Mouse (Mus musculus): ENCODE data around the gene Dhx58. TPM values are rescaled to one million over a fixed set of nuclear protein-coding genes. Genes with fewer than 3 reads are reported as not detected.
A peak's percentile ranks its signal among the peaks of the same experiment; 100 is the strongest.

The Dhx58 gene
- polyA plus RNA-seq, 1 experiment: 15.1 TPM

GRCm38 (mm10) chr11:100718866-100719265 lies 14.8 kb upstream of the Dhx58 start:
- no peak overlapping the region for H3K27ac ChIP-seq (ENCODE audit: insufficient read depth, low read length)

DNA sequence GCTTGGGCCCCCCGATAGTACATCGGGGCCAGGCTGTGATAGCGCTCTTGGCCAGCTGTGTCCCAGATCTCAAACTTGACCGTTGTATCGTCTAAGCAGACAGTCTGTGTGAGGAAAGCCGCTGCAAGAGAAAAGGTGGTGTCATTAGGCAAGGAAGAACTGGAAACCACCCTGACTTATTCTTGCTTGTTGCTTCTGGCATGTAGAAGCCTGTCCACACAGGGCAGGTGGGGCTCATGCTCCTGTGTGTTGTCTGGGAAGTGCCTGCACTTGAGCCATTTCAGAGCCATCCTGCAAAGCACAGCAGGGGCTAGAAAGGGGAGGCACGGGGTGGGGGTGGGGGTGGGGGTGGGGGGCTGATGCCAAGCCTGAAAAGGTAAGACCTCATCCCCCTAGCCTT lies 14.4 kb upstream of the Dhx58 start:
- Histone ChIP-seq H3K27ac (ENCODE audit: insufficient read depth, low read length) (no peak overlapping the region), H3K4me3 (ENCODE audit: extremely low read depth, insufficient read depth, insufficient read length) (no peak overlapping the region), H3K4me1 (ENCODE audit: control insufficient read depth, insufficient read depth, insufficient read length) (peaks cover 28% of the 10 kb centered on the region), H3K27me3 (ENCODE audit: control insufficient read depth, insufficient read depth, low read length) (no peaks in the 10 kb centered on the region), H3K36me3 (ENCODE audit: control insufficient read depth, insufficient read depth, low read length) (peaks cover 39% of the 10 kb centered on the region)
- TF ChIP-seq CTCF (IDR thresholded peaks at IDR 0.05; ENCODE audit: extremely low read depth, insufficient read depth, insufficient read length, insufficient replicate concordance): no peak
- TF ChIP-seq POLR2A (IDR thresholded peaks at IDR 0.05; ENCODE audit: low read depth, low read length): no peak
- no peak for DNase-seq (ENCODE audit: low read depth in 1 of 2, low spot score in 2 of 2)
- WGBS: 94% methylated on average over 7 of the region's 7 CpGs

More at GRCm38 (mm10) chr11:100718866-100719265, 14.8 kb upstream of the Dhx58 start:
- 86% methylated on average over 4 of the region's 4 CpGs for WGBS
- Histone ChIP-seq H3K4me1 (ENCODE audit: control insufficient read depth, insufficient read depth, insufficient read length) (peaks cover 25% of the 10 kb centered on the region), H3K27me3 (ENCODE audit: control insufficient read depth, insufficient read depth, low read length) (no peaks in the 10 kb centered on the region), H3K36me3 (ENCODE audit: control insufficient read depth, insufficient read depth, low read length) (peaks cover 39% of the 10 kb centered on the region), H3K4me3 (ENCODE audit: extremely low read depth, insufficient read depth, insufficient read length) (no peak overlapping the region)
- no peak for DNase-seq (ENCODE audit: low read depth in 1 of 2, low spot score in 2 of 2)
- TF ChIP-seq POLR2A (IDR thresholded peaks at IDR 0.05; ENCODE audit: low read depth, low read length) (no peak), CTCF (IDR thresholded peaks at IDR 0.05; ENCODE audit: extremely low read depth, insufficient read depth, insufficient read length, insufficient replicate concordance) (no peak)

GRCm38 (mm10) chr11:100716649-100717048 lies 12.6 kb upstream of the Dhx58 start:
- no peak for TF ChIP-seq CTCF (IDR thresholded peaks at IDR 0.05; ENCODE audit: extremely low read depth, insufficient read depth, insufficient read length, insufficient replicate concordance)
- no peak for TF ChIP-seq POLR2A (IDR thresholded peaks at IDR 0.05; ENCODE audit: low read depth, low read length)
- peaks cover 39% of the 10 kb centered on the region for H3K36me3 ChIP-seq (ENCODE audit: control insufficient read depth, insufficient read depth, low read length)
- 92% methylated on average over 3 of the region's 3 CpGs for WGBS

GRCm38 (mm10) chr11:100714948-100715347 lies 10.9 kb upstream of the Dhx58 start:
- Histone ChIP-seq H3K27me3 (ENCODE audit: control insufficient read depth, insufficient read depth, low read length) (no peaks in the 10 kb centered on the region), H3K27ac (ENCODE audit: insufficient read depth, low read length) (no peak overlapping the region), H3K4me1 (ENCODE audit: control insufficient read depth, insufficient read depth, insufficient read length) (peaks cover 28% of the 10 kb centered on the region), H3K36me3 (ENCODE audit: control insufficient read depth, insufficient read depth, low read length) (peaks cover 44% of the 10 kb centered on the region), H3K4me3 (ENCODE audit: extremely low read depth, insufficient read depth, insufficient read length) (no peak overlapping the region)
- DNase-seq (ENCODE audit: low read depth in 1 of 2, low spot score in 2 of 2): no peak
- no peak for TF ChIP-seq CTCF (IDR thresholded peaks at IDR 0.05; ENCODE audit: extremely low read depth, insufficient read depth, insufficient read length, insufficient replicate concordance)
- no peak for TF ChIP-seq POLR2A (IDR thresholded peaks at IDR 0.05; ENCODE audit: low read depth, low read length)
- 97% methylated on average over 6 of the region's 6 CpGs for WGBS

More at GRCm38 (mm10) chr11:100716649-100717048, 12.6 kb upstream of the Dhx58 start:
- no peak for DNase-seq (ENCODE audit: low read depth in 1 of 2, low spot score in 2 of 2)
- Histone ChIP-seq H3K27me3 (ENCODE audit: control insufficient read depth, insufficient read depth, low read length) (no peaks in the 10 kb centered on the region), H3K27ac (ENCODE audit: insufficient read depth, low read length) (no peak overlapping the region), H3K4me3 (ENCODE audit: extremely low read depth, insufficient read depth, insufficient read length) (no peak overlapping the region), H3K4me1 (ENCODE audit: control insufficient read depth, insufficient read depth, insufficient read length) (peaks cover 30% of the 10 kb centered on the region)

DNA sequence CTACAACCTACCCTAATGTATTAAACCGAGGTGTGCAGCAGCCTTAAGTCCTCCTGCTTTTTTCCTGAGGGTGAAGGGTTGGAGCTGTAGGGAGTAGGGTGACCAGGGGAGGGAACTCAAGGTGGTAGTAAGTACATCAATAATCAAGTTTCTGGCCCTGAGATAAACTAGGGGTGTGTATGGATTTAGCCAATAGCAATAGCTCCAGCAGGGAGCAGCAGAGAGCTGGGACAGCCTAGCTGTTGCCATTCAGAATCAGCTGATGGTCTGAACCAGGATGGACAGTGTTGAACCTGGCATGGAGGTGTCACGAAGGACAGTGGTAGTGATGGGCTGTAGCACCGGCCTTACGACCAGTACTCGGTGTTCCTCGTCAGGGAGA lies 10.5 kb upstream of the Dhx58 start:
- H3K4me1 ChIP-seq (ENCODE audit: control insufficient read depth, insufficient read depth, insufficient read length): peaks cover 28% of the 10 kb centered on the region
- peaks cover 40% of the 10 kb centered on the region for H3K36me3 ChIP-seq (ENCODE audit: control insufficient read depth, insufficient read depth, low read length)
- H3K27me3 ChIP-seq (ENCODE audit: control insufficient read depth, insufficient read depth, low read length): no peaks in the 10 kb centered on the region
- DNase-seq (ENCODE audit: low read depth in 1 of 2, low spot score in 2 of 2): peak in 1 of 2 experiments; percentile 69
- TF ChIP-seq CTCF (IDR thresholded peaks at IDR 0.05; ENCODE audit: extremely low read depth, insufficient read depth, insufficient read length, insufficient replicate concordance) (peak; percentile 57; the same call in 1 of the 2 replicates), POLR2A (IDR thresholded peaks at IDR 0.05; ENCODE audit: low read depth, low read length) (no peak)
- H3K4me3 ChIP-seq (ENCODE audit: extremely low read depth, insufficient read depth, insufficient read length): peak overlapping the region; percentile 56; the same call in 1 of the 2 replicates
- peak overlapping the region; percentile 86 for H3K27ac ChIP-seq (ENCODE audit: insufficient read depth, low read length)
- WGBS: 54% methylated on average over 6 of the region's 6 CpGs

GRCm38 (mm10) chr11:100713735-100714533 lies 9.9 kb upstream of the Dhx58 start, which contains the start of gene Hspb9:
Gene Hspb9 (plus strand): TSS chr11:100713850.
- no peak for TF ChIP-seq CTCF (IDR thresholded peaks at IDR 0.05; ENCODE audit: extremely low read depth, insufficient read depth, insufficient read length, insufficient replicate concordance)
- no peak; the same call in 1 of the 2 replicates for TF ChIP-seq POLR2A (IDR thresholded peaks at IDR 0.05; ENCODE audit: low read depth, low read length)
- Histone ChIP-seq H3K4me1 (ENCODE audit: control insufficient read depth, insufficient read depth, insufficient read length) (peaks cover 28% of the 10 kb centered on the region), H3K36me3 (ENCODE audit: control insufficient read depth, insufficient read depth, low read length) (peaks cover 38% of the 10 kb centered on the region), H3K4me3 (ENCODE audit: extremely low read depth, insufficient read depth, insufficient read length) (peak within 1 kb of the TSS; percentile 56), H3K27me3 (ENCODE audit: control insufficient read depth, insufficient read depth, low read length) (no peaks in the 10 kb centered on the region), H3K27ac (ENCODE audit: insufficient read depth, low read length) (peak within 1 kb of the TSS; percentile 86)
- peak in 1 of 2 experiments; percentile 82 for DNase-seq (ENCODE audit: low read depth in 1 of 2, low spot score in 2 of 2)
- 3% methylated on average over 38 of the region's 38 CpGs for WGBS

GRCm38 (mm10) chr11:100713174-100713573 lies 9.1 kb upstream of the Dhx58 start:
- TF ChIP-seq POLR2A (IDR thresholded peaks at IDR 0.05; ENCODE audit: low read depth, low read length) (no peak), CTCF (IDR thresholded peaks at IDR 0.05; ENCODE audit: extremely low read depth, insufficient read depth, insufficient read length, insufficient replicate concordance) (no peak)
- WGBS: 70% methylated on average over 4 of the region's 4 CpGs
- Histone ChIP-seq H3K4me3 (ENCODE audit: extremely low read depth, insufficient read depth, insufficient read length) (peak overlapping the region; percentile 56; the same call in 1 of the 2 replicates), H3K27me3 (ENCODE audit: control insufficient read depth, insufficient read depth, low read length) (no peaks in the 10 kb centered on the region), H3K36me3 (ENCODE audit: control insufficient read depth, insufficient read depth, low read length) (peaks cover 37% of the 10 kb centered on the region), H3K27ac (ENCODE audit: insufficient read depth, low read length) (peak overlapping the region; percentile 86), H3K4me1 (ENCODE audit: control insufficient read depth, insufficient read depth, insufficient read length) (peaks cover 28% of the 10 kb centered on the region)
- no peak for DNase-seq (ENCODE audit: low read depth in 1 of 2, low spot score in 2 of 2)

Data from spleen, adult 2 months (tissue).